Mouse (Mus musculus) cerebellum, adult 8-10 months (tissue): Measurements from ENCODE around the gene Mypop.

Experiments used
- DNase-seq: peaks from one replicate; pipeline ENCODE4 v3.0.0; 2022

Mypop gene

DNA sequence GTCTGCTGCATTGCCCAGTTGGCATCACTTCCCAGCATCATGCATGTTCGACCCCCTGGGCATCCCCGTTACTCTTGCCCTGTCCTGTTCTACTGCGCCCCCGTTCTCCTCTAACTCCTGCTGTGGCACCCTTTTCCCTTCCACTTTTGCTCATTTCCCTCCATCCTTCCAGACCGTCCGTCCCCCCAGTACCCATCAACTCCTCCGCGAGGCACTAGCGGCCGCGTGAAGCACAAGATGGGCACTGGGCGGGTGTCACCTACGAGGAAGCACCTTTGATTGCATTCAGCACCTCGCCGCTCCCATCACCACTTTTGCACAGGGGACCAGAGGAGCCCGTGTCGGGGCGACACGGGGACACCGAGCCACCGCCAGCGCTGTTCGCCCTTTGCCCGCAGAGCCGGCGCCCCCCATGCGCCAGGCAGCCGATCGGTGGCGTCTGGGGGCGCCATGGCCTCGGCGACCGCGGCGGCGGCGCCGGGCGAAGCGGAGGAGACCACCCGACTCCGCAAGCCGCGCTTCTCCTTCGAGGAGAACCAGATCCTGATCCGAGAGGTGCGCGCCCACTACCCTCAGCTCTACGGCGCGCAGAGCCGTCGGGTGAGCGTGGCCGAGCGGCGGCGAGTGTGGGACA, 732 bp downstream of the Mypop start:
- peak; percentile 68 for DNase-seq

DNA sequence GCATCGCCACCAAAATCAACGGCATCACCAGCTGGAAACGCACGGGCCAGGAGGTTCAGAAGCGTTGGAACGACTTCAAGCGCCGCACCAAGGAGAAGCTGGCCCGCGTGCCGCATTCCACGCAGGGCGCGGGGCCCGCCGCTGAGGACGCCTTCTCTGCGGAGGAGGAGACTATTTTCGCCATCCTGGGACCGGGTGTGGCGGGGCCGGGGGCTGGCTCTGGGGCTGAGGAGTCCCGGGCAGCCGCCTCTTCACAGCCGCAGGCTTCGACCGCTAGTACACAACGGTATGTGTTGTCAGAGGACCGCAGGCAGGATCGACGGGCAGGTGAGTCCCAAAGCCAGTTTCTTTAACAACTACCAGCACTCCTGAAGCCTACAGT, 1.2 kb downstream of the Mypop start:
- peak; percentile 60 for DNase-seq

DNA sequence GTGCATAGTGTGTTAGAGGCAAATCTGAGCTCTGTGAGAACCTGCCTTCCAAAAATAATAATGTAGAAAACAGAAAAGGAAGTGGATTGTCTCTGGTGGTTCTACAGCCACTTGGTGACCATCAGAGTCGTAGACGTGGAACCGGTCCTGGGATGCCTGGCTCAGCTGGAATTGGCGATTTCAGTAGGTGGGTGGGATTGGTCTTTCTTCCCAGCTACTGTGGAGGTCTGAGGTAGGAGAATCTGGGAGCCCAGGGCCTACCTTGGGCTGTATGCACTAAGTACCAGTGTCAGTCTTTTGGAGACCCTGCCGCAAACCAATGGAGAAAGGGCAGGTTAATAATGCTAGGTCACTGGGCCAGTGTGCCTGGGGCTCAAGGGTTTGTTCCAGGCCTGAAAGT, 2.0 kb downstream of the Mypop start:
- DNase-seq: peak; percentile 15

DNA sequence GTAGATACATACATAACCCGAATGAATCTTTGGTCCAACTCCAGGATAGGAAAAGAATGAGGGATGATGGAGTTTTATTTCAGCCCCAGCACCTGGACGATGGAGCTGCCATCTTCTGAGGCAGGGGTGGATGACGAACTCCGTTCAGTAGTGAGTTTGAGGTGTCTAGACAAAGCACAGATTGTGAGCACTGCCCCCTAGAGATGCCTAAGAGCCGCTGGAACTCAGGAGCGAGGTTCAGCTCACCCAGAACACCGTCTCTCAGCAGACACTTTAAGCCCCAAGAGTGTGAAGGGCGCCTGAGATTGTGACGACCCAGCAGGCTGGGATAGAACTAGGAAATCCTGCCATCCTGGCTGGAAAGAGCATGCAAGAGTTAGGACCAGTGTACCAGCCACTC, 7.8 kb downstream of the Mypop start:
- DNase-seq: no peak

DNA sequence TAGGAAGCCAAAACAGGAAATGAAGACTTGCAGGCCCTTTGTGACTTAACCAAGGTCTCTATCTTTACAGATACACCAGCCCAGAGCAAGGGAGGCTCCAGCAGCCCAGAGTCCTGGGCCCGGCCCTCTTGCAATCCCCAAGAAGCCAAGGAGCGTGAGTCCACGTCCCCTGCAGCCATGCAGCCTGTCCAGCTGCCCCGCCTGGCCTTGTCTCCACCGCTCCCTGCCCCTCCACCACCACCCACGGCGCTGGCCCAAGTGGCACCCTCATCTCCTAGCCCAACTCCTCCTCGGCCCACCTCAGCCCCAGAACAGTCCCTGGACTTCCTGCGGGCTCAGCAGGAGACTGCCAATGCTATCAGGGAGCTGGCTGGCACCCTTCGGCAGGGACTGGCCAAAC, 9.4 kb downstream of the Mypop start:
- DNase-seq: no peak

DNA sequence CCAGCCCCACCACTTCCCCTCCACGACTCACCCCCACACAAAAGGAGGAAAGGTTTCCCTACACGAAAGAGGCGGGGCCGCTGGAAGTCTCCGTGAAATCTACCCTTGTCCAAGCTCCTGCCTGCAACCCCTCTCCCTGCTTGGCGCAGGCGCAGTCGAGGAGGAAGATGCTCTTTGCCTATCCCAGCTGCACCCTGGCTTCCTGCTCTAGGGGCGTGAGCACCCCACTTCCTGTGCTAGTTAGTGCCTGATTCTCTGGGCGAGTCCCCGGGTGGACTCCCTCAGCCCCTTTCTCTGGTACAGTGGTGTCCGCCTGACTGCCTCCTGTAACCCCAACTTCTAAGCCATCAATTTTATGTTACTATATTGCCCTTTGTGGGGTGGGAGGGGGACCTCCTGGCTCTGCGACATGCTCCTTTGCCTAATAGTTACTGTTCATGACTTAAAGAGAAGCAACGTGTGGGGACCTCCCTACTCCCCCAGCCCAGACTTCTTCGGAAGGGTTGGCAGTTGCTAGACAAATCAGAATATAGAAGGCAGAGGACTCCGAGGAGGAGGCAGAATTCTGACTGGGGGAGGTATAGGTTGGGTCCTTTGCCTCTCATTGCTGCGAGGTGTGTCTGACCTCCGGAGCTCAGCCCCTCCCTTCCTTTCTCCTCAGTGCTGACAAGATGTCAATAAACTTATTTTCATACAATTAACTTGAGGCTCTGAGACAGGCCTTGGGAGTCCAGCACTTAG, 10.2 kb downstream of the Mypop start:
- no peak for DNase-seq

DNA sequence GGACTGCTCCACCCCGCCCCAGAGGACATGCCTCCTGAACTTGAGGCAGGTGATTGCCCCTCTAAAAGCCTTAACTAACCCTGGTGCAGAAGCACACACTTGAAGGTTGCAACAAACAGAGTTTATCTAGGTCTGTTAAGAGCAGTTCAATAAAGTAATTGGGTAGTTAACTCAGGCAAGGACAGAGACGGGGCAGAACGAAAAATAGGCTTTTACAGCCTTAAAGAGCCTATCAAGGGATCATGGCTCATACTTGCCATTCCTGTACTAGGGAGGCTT, 10.7 kb downstream of the Mypop start:
- DNase-seq: no peak

DNA sequence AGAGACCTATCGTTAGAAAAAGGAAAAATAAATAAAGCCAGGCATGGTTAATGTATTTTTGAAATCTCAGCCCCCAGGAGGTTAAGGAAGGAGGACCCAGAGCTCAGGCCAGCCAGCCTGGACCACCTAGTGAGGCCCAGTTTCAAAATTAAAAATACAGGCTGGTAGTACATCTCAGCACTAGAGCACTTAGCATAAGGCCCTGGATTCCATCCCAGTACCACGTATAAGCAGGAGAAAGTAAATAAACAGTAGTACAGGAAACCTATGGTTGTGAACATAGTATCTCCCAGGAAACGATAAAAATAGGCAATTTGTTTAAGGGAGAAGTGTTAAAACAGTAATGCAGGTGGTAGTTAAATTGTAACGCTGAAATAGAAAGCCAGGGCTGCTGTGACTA, 11.1 kb downstream of the Mypop start:
- no peak for DNase-seq

DNA sequence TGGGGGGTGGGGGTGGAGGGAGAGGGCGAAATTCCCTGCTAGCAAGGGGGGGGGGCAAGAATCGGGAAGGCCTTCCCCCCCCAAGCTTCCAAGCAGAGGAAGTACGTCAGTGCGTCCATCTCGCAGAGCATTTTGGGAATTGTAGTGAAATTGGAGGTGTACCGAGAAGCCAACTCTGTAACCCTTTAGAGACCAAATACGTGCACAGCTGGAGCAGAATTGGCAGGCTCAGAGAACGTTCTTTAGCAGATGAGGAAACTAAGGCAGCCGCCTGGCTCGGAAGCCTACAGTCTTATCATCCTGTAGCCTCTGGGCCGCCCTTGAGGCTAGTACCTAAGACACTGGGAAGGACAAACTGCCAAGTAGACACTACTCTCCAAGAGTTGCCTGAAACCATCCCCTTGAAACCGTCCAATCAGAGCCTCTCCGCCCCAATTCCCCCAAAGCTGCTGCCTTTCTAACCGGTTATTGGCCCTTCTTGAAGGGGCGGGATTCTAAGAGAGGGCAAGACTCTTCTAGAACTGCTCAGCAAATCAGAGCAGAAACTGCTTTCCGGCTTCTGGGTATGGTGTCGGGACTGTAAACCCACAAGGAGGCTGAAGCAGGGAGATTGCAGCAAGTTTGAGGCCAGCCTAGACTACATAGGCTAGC, 11.9 kb downstream of the Mypop start:
- DNase-seq: peak; percentile 80

DNA sequence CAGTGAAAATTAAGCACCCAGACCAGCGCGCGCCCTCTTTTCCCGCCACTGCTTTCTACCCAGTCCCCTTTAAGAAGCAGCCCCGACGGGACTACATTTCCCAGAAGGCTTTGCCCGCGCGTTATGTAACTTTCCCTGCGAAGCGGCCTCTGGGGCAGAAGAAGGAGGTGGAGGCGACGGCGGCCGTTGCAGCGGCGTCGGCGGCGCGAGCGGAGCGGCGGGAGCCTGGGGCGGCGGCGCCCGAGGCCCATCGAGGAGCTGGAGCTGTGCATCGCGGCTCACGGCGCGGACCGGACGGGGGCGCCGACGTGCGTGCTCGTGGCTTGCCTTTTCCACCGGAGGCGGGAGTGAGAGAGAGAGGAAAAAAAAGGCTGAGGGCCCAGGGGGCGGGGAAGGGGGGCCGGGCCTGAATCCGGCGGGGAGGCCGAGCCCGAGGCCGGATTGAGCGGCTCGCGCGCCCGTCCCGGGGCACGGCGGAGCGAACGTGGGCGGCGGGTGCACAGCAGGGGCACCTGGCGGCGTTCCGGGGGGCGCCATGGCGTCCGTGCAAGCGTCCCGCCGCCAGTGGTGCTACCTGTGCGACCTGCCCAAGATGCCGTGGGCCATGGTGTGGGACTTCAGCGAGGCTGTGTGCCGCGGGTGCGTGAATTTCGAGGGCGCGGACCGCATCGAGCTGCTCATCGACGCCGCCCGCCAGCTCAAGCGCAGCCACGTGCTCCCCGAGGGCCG, 13.0 kb downstream of the Mypop start, which contains the start of gene Irf2bp1:
TSS of gene Irf2bp1 (plus strand) at position 143 of the 729 bp plus-strand sequence.
- peak; percentile 96 for DNase-seq

DNA sequence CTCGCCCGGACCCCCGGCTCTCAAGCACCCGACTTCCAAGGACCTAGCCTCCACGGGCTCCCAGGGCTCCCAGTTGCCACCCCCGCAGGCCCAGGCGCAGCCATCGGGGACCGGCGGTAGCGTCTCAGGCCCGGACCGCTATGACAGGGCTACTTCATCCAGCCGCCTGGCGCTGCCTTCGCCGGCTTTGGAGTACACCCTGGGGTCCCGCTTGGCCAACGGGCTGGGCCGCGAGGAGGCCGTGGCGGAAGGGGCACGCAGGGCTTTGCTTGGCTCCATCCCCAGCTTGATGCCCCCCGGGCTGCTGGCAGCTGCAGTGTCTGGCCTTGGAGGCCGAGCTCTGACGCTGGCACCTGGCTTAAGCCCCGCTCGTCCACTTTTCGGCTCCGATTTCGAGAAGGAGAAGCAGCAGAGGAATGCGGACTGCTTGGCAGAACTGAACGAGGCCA, 13.6 kb downstream of the Mypop start:
- peak; percentile 65 for DNase-seq

DNA sequence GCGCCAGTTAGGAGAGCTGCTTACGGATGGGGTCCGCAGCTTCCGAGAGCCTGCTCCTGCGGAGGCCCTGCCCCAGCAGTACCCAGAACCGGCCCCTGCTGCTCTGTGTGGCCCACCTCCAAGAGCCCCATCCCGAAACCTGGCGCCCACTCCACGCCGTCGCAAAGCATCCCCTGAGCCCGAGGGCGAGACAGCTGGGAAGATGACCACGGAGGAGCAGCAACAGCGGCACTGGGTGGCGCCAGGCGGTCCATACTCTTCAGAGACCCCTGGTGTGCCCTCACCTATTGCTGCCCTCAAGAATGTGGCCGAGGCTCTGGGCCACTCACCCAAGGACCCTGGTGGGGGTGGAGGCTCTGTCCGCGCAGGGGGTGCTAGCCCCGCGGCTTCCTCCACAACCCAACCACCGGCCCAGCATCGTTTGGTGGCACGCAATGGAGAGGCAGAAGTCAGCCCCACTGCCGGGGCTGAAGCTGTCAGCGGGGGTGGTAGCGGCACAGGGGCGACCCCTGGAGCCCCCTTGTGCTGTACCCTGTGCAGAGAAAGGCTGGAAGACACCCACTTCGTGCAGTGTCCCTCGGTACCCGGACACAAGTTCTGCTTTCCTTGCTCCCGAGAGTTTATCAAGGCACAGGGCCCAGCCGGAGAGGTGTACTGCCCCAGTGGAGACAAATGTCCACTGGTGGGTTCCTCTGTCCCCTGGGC, 14.5 kb downstream of the Mypop start:
- no peak for DNase-seq

DNA sequence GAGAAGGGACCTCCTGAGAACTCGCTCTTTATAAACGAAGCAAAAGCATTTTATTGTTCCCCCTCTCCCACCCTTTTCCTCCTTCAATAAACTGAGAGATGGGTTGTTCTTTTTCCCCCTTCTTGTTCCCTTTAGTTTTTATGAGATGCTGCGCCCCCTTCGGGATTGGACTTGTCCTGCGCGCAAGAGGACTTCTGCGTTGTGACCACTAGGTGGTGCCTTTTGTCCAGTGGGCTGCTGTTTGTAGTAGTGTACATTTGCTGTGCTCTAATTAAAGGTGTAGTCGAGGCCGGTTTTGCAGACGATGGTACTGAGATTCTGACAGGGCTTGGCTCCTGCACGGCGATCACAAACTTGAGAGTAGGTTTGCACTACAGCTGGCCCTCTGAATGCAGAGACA, 15.4 kb downstream of the Mypop start:
- peak; percentile 85 for DNase-seq

DNA sequence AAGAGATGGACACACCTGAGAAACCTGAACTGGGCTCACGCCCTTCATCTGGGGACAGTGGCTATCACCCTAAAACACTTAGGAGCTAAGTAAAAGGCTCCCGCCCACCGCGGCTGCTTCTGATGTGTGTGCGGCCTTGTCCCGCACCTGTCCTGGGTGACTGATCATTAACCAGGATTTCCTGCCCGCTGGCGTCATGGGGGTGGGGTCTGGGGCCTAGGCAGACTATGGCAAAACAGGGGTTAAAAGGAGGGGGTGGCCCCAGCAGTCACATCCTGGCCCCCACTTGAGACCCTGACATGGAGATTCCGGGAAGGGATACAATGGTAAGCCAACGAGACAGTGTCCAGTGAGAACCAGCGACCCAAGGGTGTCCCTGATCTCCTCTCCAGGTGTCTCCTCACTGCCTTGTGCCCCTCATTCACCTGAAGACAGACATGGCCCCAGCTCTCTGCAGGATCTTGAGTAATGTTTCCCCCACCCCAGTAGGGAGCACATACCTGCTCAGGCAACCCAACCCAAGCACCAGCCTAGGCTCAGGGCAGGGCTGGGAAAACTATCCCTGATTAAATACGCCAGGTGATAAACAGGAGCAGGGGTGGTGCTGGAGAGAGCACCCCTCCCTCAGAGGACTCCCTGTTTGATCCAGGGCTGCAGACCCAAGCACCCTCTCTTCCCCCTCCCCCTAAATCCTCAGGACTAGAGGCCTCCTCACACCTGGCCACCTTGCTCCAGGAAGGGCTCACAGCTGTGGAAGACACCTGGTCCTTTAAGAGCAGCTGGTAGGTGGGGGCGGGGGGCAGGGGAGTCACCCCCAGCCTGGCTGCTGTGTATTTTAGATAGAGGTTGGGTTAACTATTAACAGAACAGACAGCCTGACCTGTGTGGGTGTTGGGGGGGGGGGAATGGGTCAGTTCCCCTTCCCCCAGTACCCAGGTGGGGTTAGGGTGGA, 16.3 kb downstream of the Mypop start:
- no peak for DNase-seq

DNA sequence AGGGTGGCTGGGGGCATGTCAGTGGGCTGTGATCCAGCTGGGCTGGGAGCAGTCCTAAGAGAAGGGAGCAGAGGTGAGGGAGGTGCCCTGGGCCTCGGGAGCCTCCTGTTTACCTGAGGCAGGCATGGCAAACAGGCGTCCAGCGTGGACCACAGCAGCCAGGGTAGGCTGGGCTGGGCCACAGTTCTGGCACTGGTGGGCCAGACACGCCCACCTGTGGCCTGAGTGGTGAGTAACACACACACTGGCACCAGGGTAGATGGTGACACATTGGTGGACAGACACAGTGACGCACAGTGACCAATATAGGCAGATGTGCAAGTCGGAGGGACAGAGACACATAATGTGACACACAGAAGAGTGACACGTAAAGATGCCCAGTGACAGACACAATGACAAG, 19.5 kb downstream of the Mypop start:
- no peak for DNase-seq

DNA sequence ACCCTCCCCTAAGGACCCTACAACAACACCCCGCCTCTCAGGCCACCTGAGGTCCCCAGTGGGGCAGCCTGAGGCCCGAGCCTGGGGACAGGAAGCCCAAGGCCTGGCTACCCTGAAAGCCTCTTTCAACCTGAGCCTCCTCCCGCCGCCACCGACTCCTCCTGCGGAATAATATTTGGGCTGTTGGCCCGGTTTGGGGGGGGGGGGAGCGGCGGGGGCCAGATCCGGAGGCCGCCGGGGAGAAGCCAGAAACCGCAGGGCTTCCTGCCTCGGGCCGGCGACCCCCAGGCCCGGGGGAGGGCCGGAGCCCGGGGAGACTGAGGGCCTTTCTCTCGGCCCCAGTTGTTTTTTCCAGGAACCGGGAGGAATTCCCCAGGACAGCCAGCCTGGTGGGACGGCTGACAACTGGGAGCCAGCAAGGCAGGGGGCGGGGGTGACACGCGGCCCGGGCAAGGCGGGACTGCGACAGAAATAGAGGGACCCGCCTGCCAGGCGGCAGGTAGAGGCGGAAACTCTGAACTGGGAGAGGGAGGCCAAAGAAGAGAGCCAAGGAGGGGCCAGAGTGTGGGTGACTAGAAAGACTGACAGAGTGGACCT, 21.1 kb downstream of the Mypop start:
- DNase-seq: no peak

DNA sequence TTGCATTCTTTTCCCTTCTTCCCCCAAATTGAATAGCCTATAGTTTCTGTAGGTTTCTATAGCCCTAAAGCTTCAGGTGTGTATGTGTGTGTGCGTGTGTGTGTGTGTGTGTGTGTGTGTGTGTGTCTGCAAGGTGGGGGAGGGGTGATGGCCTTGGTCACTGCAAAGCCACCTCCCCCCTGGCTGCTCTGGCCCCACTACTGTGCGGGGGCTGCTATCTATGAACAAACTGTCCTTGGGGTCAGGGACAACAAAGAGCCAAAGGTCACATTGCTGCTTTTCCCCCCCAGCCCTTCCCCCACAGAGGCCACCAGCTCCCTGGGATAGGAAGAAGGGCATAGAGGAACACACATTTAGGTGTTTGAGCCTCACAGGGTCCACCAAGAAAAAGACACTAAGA, 21.8 kb downstream of the Mypop start:
- no peak for DNase-seq

DNA sequence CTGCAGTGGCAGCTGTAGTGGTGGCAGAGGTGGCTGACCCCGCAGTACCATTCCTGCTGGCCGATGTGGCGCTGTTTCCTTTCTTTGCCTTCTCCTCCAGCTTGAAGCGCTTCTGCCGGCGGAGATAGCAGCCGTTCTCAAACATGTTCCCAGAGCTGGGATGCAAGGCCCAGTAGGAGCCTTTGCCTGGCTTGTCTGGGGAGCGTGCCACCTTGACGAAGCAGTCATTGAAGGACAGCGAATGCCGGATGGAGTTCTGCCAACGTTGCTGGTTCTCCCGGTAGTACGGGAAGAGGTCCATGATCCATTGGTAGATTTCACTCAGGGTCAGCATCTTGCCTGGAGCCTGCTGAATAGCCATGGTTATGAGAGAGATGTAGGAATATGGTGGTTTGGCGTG, 23.4 kb downstream of the Mypop start:
- DNase-seq: no peak

DNA sequence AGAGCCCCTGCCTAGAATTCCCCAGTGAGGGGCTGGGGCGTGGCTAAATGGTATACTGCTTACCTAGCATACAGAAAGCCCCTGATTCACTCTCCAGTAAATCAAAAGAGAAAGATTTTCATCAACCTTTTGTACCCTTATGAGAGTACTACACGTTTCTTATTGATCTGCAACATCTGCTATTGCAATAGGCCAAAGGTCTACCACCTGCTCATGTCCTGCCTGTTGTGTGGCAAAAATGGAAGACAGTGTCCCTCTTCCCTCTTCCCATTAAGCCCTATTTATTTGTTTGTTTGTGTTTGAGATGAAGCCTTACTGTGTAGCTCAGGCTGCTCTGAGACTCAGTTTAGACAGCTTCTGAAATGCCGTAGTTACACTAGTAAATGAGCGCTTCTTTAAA, 25.0 kb downstream of the Mypop start:
- DNase-seq: no peak

DNA sequence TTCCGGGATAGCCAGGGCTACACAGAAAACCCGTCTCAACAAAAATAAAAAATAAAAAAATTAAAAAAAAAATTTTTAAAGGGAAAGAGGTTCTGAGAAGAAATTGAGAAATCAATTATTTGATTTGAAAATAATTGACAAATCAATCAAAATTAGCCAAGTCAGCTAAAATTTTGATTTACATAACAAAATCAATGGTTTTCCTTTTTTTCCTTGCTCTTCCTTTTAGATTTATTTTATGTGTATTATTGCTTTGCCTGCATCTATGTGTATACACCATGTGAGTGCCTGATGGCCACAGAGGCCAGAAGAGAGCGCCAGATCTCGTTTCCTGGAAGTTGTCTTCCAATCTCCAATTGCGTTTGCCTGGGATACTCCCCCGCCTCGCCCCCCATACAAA, 26.9 kb downstream of the Mypop start:
- no peak for DNase-seq

DNA sequence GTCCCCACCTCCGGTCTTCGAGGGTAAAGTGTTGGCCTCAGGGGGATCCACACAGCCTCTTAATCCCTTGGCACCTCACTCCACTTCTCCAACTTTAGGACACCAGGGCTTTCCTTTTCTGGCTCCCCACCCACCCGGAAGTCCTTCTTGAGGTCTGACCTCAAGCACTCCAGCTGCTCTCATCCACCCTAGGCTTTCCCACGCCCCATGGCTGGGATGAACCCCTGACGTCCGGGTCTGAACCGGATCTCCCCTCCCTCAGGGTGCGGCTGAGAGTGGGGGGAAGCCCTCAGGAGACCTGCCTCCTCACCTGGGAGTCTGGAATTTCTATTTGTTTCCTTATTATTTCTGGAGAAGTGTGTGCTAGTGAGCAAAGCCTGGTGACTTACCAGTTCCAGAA, 30.0 kb downstream of the Mypop start:
- DNase-seq: no peak
